Mouse (Mus musculus): ENCODE measurements at regions not wholly inside any gene's neighbourhood (a gene's known extent, or its start where the extent isn't known, plus 50 kb on each side); places are given as distances from the start of the nearest gene placed in this dataset.

DNA sequence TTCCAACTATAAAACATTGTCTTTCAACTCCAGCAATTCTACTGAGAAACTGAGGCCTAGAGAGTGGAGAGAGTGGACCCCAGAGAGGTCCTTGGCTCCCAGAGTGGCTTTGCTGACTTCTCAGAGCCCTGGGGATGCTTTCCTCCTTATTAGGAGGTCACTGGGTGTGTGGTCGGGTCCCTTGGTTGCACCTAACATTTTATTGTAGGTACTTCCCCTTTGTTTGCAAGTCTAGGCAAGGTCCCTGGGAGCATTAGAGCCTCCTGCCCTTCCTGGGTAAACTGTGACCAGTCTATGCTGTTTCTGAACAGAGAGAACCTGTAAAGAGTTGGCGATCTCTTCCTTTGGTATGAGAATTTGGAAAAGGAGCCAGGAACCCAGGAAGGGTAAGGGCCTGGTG is 110.5 kb downstream of the Fam43a start:
- TF ChIP-seq CTCF (IDR thresholded peaks at IDR 0.05; ENCODE audit: low read depth, low read length) (no peak), POLR2A (IDR thresholded peaks at IDR 0.05; ENCODE audit: borderline replicate concordance, low read depth, low read length) (no peak)

Data from bone marrow macrophage, adult 2 months (primary cell).